In genomic region chr10:88515049-88515448, GRCm38 (mm10) we compare ENCODE assay signal across 17 mouse cellular contexts. TPM values are rescaled to one million over a fixed set of nuclear protein-coding genes. Genes with fewer than 3 reads are reported as not detected.
"Had no signal": no experiment of that assay in that cellular context is flagged by ENCODE, and none has a peak within 500 bp of the region (broad histone marks: within the 10 kb centered on the region; RNA-seq: fewer than 3 reads in every experiment).

No protein-coding gene starts in this region.

RNA-seq across cellular contexts. Expression of gene Sycp3, which starts 55.7 kb away (rescaled TPM):
- total RNA-seq: common myeloid progenitor, adult 5-6 weeks; gastrocnemius, adult 2 months; gastrocnemius, adult 8-10 months; gastrocnemius, postnatal 10 days; gastrocnemius, postnatal 14 days; gastrocnemius, postnatal 25 days; gastrocnemius, postnatal 36 days; granulocyte monocyte progenitor cell, adult 5-6 weeks; heart, adult 2 months; heart, adult 8-10 months had no signal
- polyA plus RNA-seq: embryonic facial prominence, embryonic 11.5 days; embryonic facial prominence, embryonic 14.5 days; embryonic facial prominence, embryonic 15.5 days; erythroblast, embryonic 14.5 days; forebrain, embryonic 13.5 days; forebrain, embryonic 14.5 days; forebrain, embryonic 16.5 days; heart, adult 2 months had no signal
